Mouse (Mus musculus): ENCODE measurements around the gene Mboat2. TPM values are rescaled to one million over a fixed set of nuclear protein-coding genes. Genes with fewer than 3 reads are reported as not detected.

Gene Mboat2
- total and polyA plus RNA-seq, 2 experiments from 2014 or later = 24.8 to 34.4 TPM

DNA sequence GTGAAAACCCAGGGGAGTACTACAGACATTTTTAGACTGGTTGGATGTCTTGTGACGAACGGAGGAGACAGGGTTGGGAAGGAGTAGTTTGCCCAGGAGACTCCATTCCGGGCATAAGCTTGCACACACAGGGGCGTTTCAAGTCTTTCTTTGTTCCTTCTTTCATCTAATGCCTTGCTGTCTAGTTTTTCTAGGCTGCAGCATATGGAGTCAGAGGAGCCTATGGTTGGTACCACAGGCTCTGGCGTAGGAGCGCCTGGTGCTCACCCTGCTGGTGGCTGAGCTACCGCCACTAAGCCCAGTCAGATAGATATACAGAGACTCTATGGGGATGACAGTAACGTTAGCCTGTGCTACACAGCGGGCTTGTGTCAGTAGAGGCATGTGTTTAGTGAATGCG, 42.0 kb downstream of the Mboat2 start:
- no peak overlapping the region for H3K27ac ChIP-seq (ENCODE audit: low read depth)
- H3K4me2 ChIP-seq (ENCODE audit: low read depth, low read length) = no peak overlapping the region
- H3K36me3 ChIP-seq (replicated peaks; ENCODE audit: control insufficient read depth, insufficient read depth, low read length) = no peaks in the 10 kb centered on the region
- no peaks in the 10 kb centered on the region for H3K27me3 ChIP-seq (ENCODE audit: control insufficient read depth, insufficient read depth, low read length)
- no peak overlapping the region for H3K4me3 ChIP-seq (ENCODE audit: low read depth, low read length)
- no peaks in the 10 kb centered on the region; the same call in none of the 2 replicates for H3K4me1 ChIP-seq (ENCODE audit: control insufficient read depth, insufficient read depth)
- H3K9ac ChIP-seq (replicated peaks; ENCODE audit: low read depth, low read length) = no peak overlapping the region
- no peak for TF ChIP-seq EP300 (IDR thresholded peaks at IDR 0.05; ENCODE audit: low read depth)
- 0 out of 2 replicates have a peak, but pooled peaks have one; percentile 2 for TF ChIP-seq CTCF (IDR thresholded peaks at IDR 0.05; ENCODE audit: low read depth)
- ATAC-seq (ENCODE audit: insufficient read depth, low read depth) (no peak), DNase-seq (ENCODE audit: low spot score) (no peak)
- whole genome bisulfite sequencing = 75% methylated on average over 10 of the region's 10 CpGs
- no peaks in the 10 kb centered on the region for H3K9me3 ChIP-seq (replicated peaks; ENCODE audit: control insufficient read depth, low read length)

DNA sequence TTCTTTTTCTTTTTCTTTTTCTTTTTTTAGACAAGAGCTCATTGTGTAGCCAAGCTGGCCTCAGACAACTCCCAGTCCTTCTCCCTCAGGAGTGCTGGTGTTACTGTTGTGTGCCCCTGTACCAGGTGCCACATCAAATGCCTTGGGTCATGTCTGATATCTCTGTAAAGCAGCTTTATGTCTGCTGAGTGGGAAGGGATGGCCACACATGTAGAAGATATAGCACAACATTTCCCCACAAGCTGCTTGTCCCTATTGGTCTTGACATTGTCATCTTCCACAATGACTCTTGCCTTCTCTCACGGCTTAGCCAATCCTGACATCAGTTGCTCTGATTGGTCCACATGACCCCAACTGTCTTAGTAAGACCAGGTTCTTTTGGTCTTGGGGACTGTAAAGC, 45.2 kb downstream of the Mboat2 start:
- Histone ChIP-seq H3K27ac (ENCODE audit: low read depth) (no peak overlapping the region), H3K9ac (replicated peaks; ENCODE audit: low read depth, low read length) (no peak overlapping the region), H3K9me3 (replicated peaks; ENCODE audit: control insufficient read depth, low read length) (no peaks in the 10 kb centered on the region), H3K4me2 (ENCODE audit: low read depth, low read length) (no peak overlapping the region), H3K36me3 (replicated peaks; ENCODE audit: control insufficient read depth, insufficient read depth, low read length) (no peaks in the 10 kb centered on the region), H3K4me1 (ENCODE audit: control insufficient read depth, insufficient read depth) (no peaks in the 10 kb centered on the region; the same call in none of the 2 replicates), H3K4me3 (ENCODE audit: low read depth, low read length) (no peak overlapping the region), H3K27me3 (ENCODE audit: control insufficient read depth, insufficient read depth, low read length) (no peaks in the 10 kb centered on the region)
- ATAC-seq (ENCODE audit: insufficient read depth, low read depth) (no peak), DNase-seq (ENCODE audit: low spot score) (no peak)
- 72% methylated on average over 1 of the region's 1 CpGs for WGBS
- no peak for TF ChIP-seq EP300 (IDR thresholded peaks at IDR 0.05; ENCODE audit: low read depth)
- TF ChIP-seq CTCF (IDR thresholded peaks at IDR 0.05; ENCODE audit: low read depth) = no peak

DNA sequence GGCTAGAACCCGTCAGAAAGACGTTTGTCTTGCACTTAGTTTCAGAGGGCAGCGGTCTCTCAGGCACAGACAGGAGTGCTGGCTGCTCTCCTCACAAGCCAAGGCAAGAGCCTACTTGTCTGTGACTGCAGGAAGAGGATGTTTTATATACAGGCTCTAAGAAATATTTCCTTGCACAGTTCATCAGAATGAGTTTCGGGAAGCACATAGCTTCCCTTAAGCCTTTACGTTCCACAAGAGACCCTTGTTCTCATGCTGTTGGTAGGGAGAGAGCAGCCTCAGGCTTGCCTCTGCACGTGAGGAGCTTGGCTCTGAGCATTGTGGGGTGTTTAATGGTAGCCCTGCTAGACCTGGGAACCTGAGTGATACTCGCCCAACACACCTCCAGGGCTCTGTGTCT, 46.6 kb downstream of the Mboat2 start:
- Histone ChIP-seq H3K27ac (ENCODE audit: low read depth) (no peak overlapping the region), H3K9ac (replicated peaks; ENCODE audit: low read depth, low read length) (no peak overlapping the region), H3K27me3 (ENCODE audit: control insufficient read depth, insufficient read depth, low read length) (no peaks in the 10 kb centered on the region), H3K9me3 (replicated peaks; ENCODE audit: control insufficient read depth, low read length) (no peaks in the 10 kb centered on the region), H3K4me1 (ENCODE audit: control insufficient read depth, insufficient read depth) (no peaks in the 10 kb centered on the region; the same call in none of the 2 replicates), H3K36me3 (replicated peaks; ENCODE audit: control insufficient read depth, insufficient read depth, low read length) (no peaks in the 10 kb centered on the region), H3K4me3 (ENCODE audit: low read depth, low read length) (no peak overlapping the region), H3K4me2 (ENCODE audit: low read depth, low read length) (no peak overlapping the region)
- no peak for TF ChIP-seq CTCF (IDR thresholded peaks at IDR 0.05; ENCODE audit: low read depth)
- TF ChIP-seq EP300 (IDR thresholded peaks at IDR 0.05; ENCODE audit: low read depth) = no peak
- DNase-seq (ENCODE audit: low spot score) (no peak), ATAC-seq (ENCODE audit: insufficient read depth, low read depth) (no peak)
- WGBS = 64% methylated on average over 7 of the region's 7 CpGs

DNA sequence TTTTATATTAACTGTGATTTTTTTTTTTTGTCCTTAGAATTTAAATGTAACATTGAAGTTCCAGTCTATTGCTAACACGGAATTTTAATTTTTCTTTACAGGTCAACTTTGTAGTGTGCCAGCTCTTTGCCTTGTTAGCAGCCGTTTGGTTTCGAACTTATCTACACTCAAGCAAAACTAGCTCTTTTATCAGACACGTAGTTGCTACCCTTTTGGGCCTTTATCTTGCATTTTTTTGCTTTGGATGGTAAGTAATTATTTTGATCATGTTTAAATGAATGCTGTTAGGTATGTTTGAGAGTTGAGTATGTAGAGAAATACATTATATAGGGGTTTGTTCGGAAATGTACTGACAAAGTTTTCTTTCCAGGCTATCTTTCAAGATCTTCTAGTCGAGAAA, 47.4 kb downstream of the Mboat2 start:
- WGBS = 84% methylated on average over 6 of the region's 6 CpGs
- TF ChIP-seq EP300 (IDR thresholded peaks at IDR 0.05; ENCODE audit: low read depth) = no peak

DNA sequence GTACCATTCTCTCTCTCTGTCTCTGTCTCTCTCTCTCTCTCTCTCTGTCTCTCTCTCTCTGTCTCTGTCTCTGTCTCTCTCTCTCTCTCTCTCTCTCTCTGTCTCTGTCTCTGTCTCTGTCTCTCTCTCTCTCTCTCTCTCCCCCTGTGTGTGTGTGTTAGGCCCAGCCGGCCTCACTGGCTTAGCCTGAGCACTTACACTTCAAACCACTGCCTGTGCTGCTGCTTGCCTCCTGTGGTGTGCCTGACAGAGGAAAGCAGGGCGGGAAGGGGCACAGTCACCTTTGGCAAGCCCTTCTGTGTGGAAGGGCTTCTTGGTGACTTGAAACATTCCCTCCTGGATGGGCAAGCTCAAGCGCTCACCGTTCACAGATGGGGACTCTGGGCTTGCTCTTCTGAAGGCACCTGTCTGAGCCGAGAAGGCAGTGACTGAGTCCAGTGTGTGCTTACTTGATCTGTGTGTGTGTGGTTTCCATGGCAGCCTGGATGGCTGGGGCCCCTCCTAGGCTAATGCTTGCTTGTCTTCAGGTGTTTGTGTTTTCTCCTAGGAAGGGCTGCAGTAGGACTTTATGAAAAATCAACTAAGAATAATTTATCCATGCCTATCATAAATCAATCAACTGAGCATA, 48.2 kb downstream of the Mboat2 start:
- Histone ChIP-seq H3K4me3 (ENCODE audit: low read depth, low read length) (no peak overlapping the region), H3K27ac (ENCODE audit: low read depth) (no peak overlapping the region), H3K4me1 (ENCODE audit: control insufficient read depth, insufficient read depth) (no peaks in the 10 kb centered on the region; the same call in none of the 2 replicates), H3K9ac (replicated peaks; ENCODE audit: low read depth, low read length) (no peak overlapping the region), H3K36me3 (replicated peaks; ENCODE audit: control insufficient read depth, insufficient read depth, low read length) (peaks cover 13% of the 10 kb centered on the region; the same call in 1 of the 2 replicates), H3K4me2 (ENCODE audit: low read depth, low read length) (no peak overlapping the region), H3K27me3 (ENCODE audit: control insufficient read depth, insufficient read depth, low read length) (no peaks in the 10 kb centered on the region), H3K9me3 (replicated peaks; ENCODE audit: control insufficient read depth, low read length) (no peaks in the 10 kb centered on the region)
- no peak for TF ChIP-seq EP300 (IDR thresholded peaks at IDR 0.05; ENCODE audit: low read depth)
- no peak for TF ChIP-seq CTCF (IDR thresholded peaks at IDR 0.05; ENCODE audit: low read depth)
- DNase-seq (ENCODE audit: low spot score) (no peak), ATAC-seq (ENCODE audit: insufficient read depth, low read depth) (no peak)
- 50% methylated on average over 5 of the region's 5 CpGs for WGBS

More for the DNA sequence above, 47.4 kb downstream of the Mboat2 start:
- Histone ChIP-seq H3K9me3 (replicated peaks; ENCODE audit: control insufficient read depth, low read length) (no peaks in the 10 kb centered on the region), H3K36me3 (replicated peaks; ENCODE audit: control insufficient read depth, insufficient read depth, low read length) (0 out of 2 replicates have a peak, but pooled peaks cover 6% of the 10 kb centered on the region), H3K4me2 (ENCODE audit: low read depth, low read length) (no peak overlapping the region), H3K27me3 (ENCODE audit: control insufficient read depth, insufficient read depth, low read length) (no peaks in the 10 kb centered on the region), H3K27ac (ENCODE audit: low read depth) (no peak overlapping the region), H3K4me1 (ENCODE audit: control insufficient read depth, insufficient read depth) (no peaks in the 10 kb centered on the region; the same call in none of the 2 replicates), H3K4me3 (ENCODE audit: low read depth, low read length) (no peak overlapping the region), H3K9ac (replicated peaks; ENCODE audit: low read depth, low read length) (no peak overlapping the region)
- DNase-seq (ENCODE audit: low spot score) = no peak
- no peak for ATAC-seq (ENCODE audit: insufficient read depth, low read depth)

DNA sequence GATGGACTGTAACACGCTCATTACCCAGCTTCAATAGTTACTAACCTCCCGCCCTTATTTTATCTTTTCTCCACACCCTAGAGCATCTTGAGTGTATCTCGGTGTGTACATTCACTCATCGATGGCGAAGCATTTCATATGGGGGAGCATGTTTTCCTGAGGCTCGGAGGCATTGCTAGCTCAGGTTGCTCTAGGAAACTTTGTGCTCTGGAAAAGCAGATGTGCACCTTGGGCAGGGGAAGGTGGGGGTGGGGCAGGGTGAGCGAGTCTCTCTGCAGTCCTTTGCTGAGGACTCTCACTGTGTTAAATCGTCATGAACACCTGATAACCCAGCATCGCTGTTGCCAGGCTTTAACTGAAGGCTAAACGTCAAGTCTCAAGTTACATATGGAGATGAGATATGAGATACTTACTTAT, 48.9 kb downstream of the Mboat2 start:
- 45% methylated on average over 10 of the region's 10 CpGs for WGBS
- Histone ChIP-seq H3K36me3 (replicated peaks; ENCODE audit: control insufficient read depth, insufficient read depth, low read length) (peaks cover 16% of the 10 kb centered on the region; the same call in 1 of the 2 replicates), H3K4me1 (ENCODE audit: control insufficient read depth, insufficient read depth) (no peaks in the 10 kb centered on the region; the same call in none of the 2 replicates), H3K4me2 (ENCODE audit: low read depth, low read length) (no peak overlapping the region), H3K27me3 (ENCODE audit: control insufficient read depth, insufficient read depth, low read length) (no peaks in the 10 kb centered on the region), H3K9me3 (replicated peaks; ENCODE audit: control insufficient read depth, low read length) (no peaks in the 10 kb centered on the region), H3K27ac (ENCODE audit: low read depth) (no peak overlapping the region), H3K4me3 (ENCODE audit: low read depth, low read length) (no peak overlapping the region), H3K9ac (replicated peaks; ENCODE audit: low read depth, low read length) (no peak overlapping the region)
- ATAC-seq (ENCODE audit: insufficient read depth, low read depth) (no peak), DNase-seq (ENCODE audit: low spot score) (no peak)
- TF ChIP-seq EP300 (IDR thresholded peaks at IDR 0.05; ENCODE audit: low read depth) (no peak), CTCF (IDR thresholded peaks at IDR 0.05; ENCODE audit: low read depth) (no peak)

Measured in heart, postnatal 0 days (tissue).